Mouse (Mus musculus): ENCODE data around the gene Ttc7b. TPM values are rescaled to one million over a fixed set of nuclear protein-coding genes. Genes with fewer than 3 reads are reported as not detected.
A peak's percentile ranks its signal among the peaks of the same experiment; 100 is the strongest.

The Ttc7b gene
- polyA plus RNA-seq, 1 experiment from 2014 or later, result 6.9 TPM

GRCm38 (mm10) chr12:100283283-100283682 is 237.3 kb downstream of the Ttc7b start:
- H3K4me1 ChIP-seq (replicated peaks), result peaks cover 21% of the 10 kb centered on the region
- 64% methylated on average over 1 of the region's 1 CpGs for WGBS
- H3K27ac ChIP-seq (ENCODE audit: poor library complexity, severe bottlenecking), result no peak overlapping the region

GRCm38 (mm10) chr12:100282025-100282885 is 238.4 kb downstream of the Ttc7b start:
- Histone ChIP-seq H3K9me3 (replicated peaks) (no peaks in the 10 kb centered on the region), H3K4me1 (replicated peaks) (peaks cover 25% of the 10 kb centered on the region), H3K9ac (no peak overlapping the region; the same call in 1 of the 2 replicates)

More at GRCm38 (mm10) chr12:100283283-100283682, 237.3 kb downstream of the Ttc7b start:
- Histone ChIP-seq H3K9me3 (replicated peaks) (no peaks in the 10 kb centered on the region), H3K4me3 (no peak overlapping the region), H3K36me3 (no peaks in the 10 kb centered on the region), H3K27me3 (replicated peaks) (no peaks in the 10 kb centered on the region), H3K9ac (no peak overlapping the region), H3K4me2 (no peak overlapping the region)
- ATAC-seq (ENCODE audit: insufficient number of reproducible peaks, low FRiP score), result no peak

GRCm38 (mm10) chr12:100280972-100281794 is 239.4 kb downstream of the Ttc7b start:
- peak; percentile 54 for ATAC-seq (ENCODE audit: insufficient number of reproducible peaks, low FRiP score)
- no peaks in the 10 kb centered on the region for H3K36me3 ChIP-seq
- WGBS, result 61% methylated on average over 4 of the region's 4 CpGs

More at GRCm38 (mm10) chr12:100282025-100282885, 238.4 kb downstream of the Ttc7b start:
- Histone ChIP-seq H3K4me3 (no peak overlapping the region), H3K27me3 (replicated peaks) (no peaks in the 10 kb centered on the region), H3K27ac (ENCODE audit: poor library complexity, severe bottlenecking) (peak overlapping the region; percentile 42; the same call in 1 of the 2 replicates), H3K36me3 (no peaks in the 10 kb centered on the region), H3K4me2 (no peak overlapping the region)
- peak; percentile 36; the same call in 1 of the 2 replicates for ATAC-seq (ENCODE audit: insufficient number of reproducible peaks, low FRiP score)
- 65% methylated on average over 8 of the region's 8 CpGs for WGBS

GRCm38 (mm10) chr12:100279898-100280297 is 240.7 kb downstream of the Ttc7b start:
- WGBS, result 53% methylated on average over 4 of the region's 4 CpGs
- ATAC-seq (ENCODE audit: insufficient number of reproducible peaks, low FRiP score), result no peak
- H3K36me3 ChIP-seq, result no peaks in the 10 kb centered on the region
- no peak overlapping the region for H3K9ac ChIP-seq
- H3K27ac ChIP-seq (ENCODE audit: poor library complexity, severe bottlenecking), result no peak overlapping the region
- no peak overlapping the region for H3K4me2 ChIP-seq
- H3K4me3 ChIP-seq, result no peak overlapping the region
- no peaks in the 10 kb centered on the region for H3K9me3 ChIP-seq (replicated peaks)
- no peaks in the 10 kb centered on the region for H3K27me3 ChIP-seq (replicated peaks)
- H3K4me1 ChIP-seq (replicated peaks), result peaks cover 39% of the 10 kb centered on the region

More at GRCm38 (mm10) chr12:100280972-100281794, 239.4 kb downstream of the Ttc7b start:
- no peak overlapping the region for H3K9ac ChIP-seq
- no peak overlapping the region for H3K27ac ChIP-seq (ENCODE audit: poor library complexity, severe bottlenecking)
- H3K9me3 ChIP-seq (replicated peaks), result no peaks in the 10 kb centered on the region
- peaks cover 35% of the 10 kb centered on the region for H3K4me1 ChIP-seq (replicated peaks)
- H3K4me2 ChIP-seq, result no peak overlapping the region
- H3K27me3 ChIP-seq (replicated peaks), result no peaks in the 10 kb centered on the region
- no peak overlapping the region for H3K4me3 ChIP-seq

- Histone ChIP-seq H3K4me2 (no peak overlapping the region), H3K36me3 (no peaks in the 10 kb centered on the region), H3K9ac (no peak overlapping the region), H3K27ac (ENCODE audit: poor library complexity, severe bottlenecking) (no peak overlapping the region), H3K27me3 (replicated peaks) (no peaks in the 10 kb centered on the region), H3K9me3 (replicated peaks) (no peaks in the 10 kb centered on the region), H3K4me3 (no peak overlapping the region), H3K4me1 (replicated peaks) (peaks cover 39% of the 10 kb centered on the region)
- 43% methylated on average over 8 of the region's 8 CpGs for WGBS
- no peak for ATAC-seq (ENCODE audit: insufficient number of reproducible peaks, low FRiP score)
Measured at GRCm38 (mm10) chr12:100278358-100278757, 242.3 kb downstream of the Ttc7b start.

GRCm38 (mm10) chr12:100277534-100277905 is 243.1 kb downstream of the Ttc7b start:
- H3K27ac ChIP-seq (ENCODE audit: poor library complexity, severe bottlenecking), result no peak overlapping the region
- ATAC-seq (ENCODE audit: insufficient number of reproducible peaks, low FRiP score), result no peak
- H3K4me3 ChIP-seq, result no peak overlapping the region
- H3K27me3 ChIP-seq (replicated peaks), result no peaks in the 10 kb centered on the region
- H3K4me1 ChIP-seq (replicated peaks), result peaks cover 35% of the 10 kb centered on the region
- no peak overlapping the region for H3K9ac ChIP-seq
- WGBS, result 69% methylated on average over 3 of the region's 3 CpGs
- H3K4me2 ChIP-seq, result no peak overlapping the region
- no peaks in the 10 kb centered on the region for H3K9me3 ChIP-seq (replicated peaks)
- H3K36me3 ChIP-seq, result no peaks in the 10 kb centered on the region

- Histone ChIP-seq H3K9me3 (replicated peaks) (no peaks in the 10 kb centered on the region), H3K27me3 (replicated peaks) (no peaks in the 10 kb centered on the region), H3K4me1 (replicated peaks) (peaks cover 28% of the 10 kb centered on the region), H3K9ac (no peak overlapping the region), H3K36me3 (no peaks in the 10 kb centered on the region), H3K4me2 (no peak overlapping the region), H3K4me3 (no peak overlapping the region), H3K27ac (ENCODE audit: poor library complexity, severe bottlenecking) (peak overlapping the region; percentile 30; the same call in 1 of the 2 replicates)
- peak; percentile 46; the same call in 1 of the 2 replicates for ATAC-seq (ENCODE audit: insufficient number of reproducible peaks, low FRiP score)
- 61% methylated on average over 20 of the region's 20 CpGs for WGBS
Measured at GRCm38 (mm10) chr12:100276607-100277533, 243.8 kb downstream of the Ttc7b start.

- peak; percentile 72 for ATAC-seq (ENCODE audit: insufficient number of reproducible peaks, low FRiP score)
- H3K4me3 ChIP-seq, result no peak overlapping the region
- H3K36me3 ChIP-seq, result no peaks in the 10 kb centered on the region
- H3K27me3 ChIP-seq (replicated peaks), result no peaks in the 10 kb centered on the region
- H3K4me2 ChIP-seq, result no peak overlapping the region
- H3K9me3 ChIP-seq (replicated peaks), result no peaks in the 10 kb centered on the region
- no peak overlapping the region for H3K9ac ChIP-seq
- H3K27ac ChIP-seq (ENCODE audit: poor library complexity, severe bottlenecking), result peak overlapping the region; percentile 30; the same call in 1 of the 2 replicates
- WGBS, result 63% methylated on average over 5 of the region's 5 CpGs
- H3K4me1 ChIP-seq (replicated peaks), result peaks cover 20% of the 10 kb centered on the region
Measured at GRCm38 (mm10) chr12:100275850-100276249, 244.8 kb downstream of the Ttc7b start.

- Histone ChIP-seq H3K9ac (no peak overlapping the region), H3K4me2 (no peak overlapping the region), H3K4me3 (no peak overlapping the region), H3K27ac (ENCODE audit: poor library complexity, severe bottlenecking) (no peak overlapping the region), H3K27me3 (replicated peaks) (no peaks in the 10 kb centered on the region), H3K36me3 (no peaks in the 10 kb centered on the region), H3K4me1 (replicated peaks) (peaks cover 16% of the 10 kb centered on the region), H3K9me3 (replicated peaks) (no peaks in the 10 kb centered on the region)
- no peak for ATAC-seq (ENCODE audit: insufficient number of reproducible peaks, low FRiP score)
- WGBS, result 79% methylated on average over 2 of the region's 2 CpGs
Measured at GRCm38 (mm10) chr12:100273033-100273432, 247.6 kb downstream of the Ttc7b start.

- no peak for ATAC-seq (ENCODE audit: insufficient number of reproducible peaks, low FRiP score)
- H3K9ac ChIP-seq, result no peak overlapping the region
- no peak overlapping the region for H3K4me2 ChIP-seq
- H3K4me3 ChIP-seq, result no peak overlapping the region
- no peak overlapping the region for H3K27ac ChIP-seq (ENCODE audit: poor library complexity, severe bottlenecking)
- peaks cover 6% of the 10 kb centered on the region; the same call in 1 of the 2 replicates for H3K27me3 ChIP-seq (replicated peaks)
- WGBS, result 70% methylated on average over 9 of the region's 9 CpGs
- H3K4me1 ChIP-seq (replicated peaks), result 0 out of 2 replicates have a peak, but pooled peaks cover 5% of the 10 kb centered on the region
- H3K9me3 ChIP-seq (replicated peaks), result no peaks in the 10 kb centered on the region
- H3K36me3 ChIP-seq, result no peaks in the 10 kb centered on the region
Measured at GRCm38 (mm10) chr12:100269967-100270662, 250.5 kb downstream of the Ttc7b start.
